Mouse (Mus musculus) heart, embryonic 13.5 days (tissue): Measurements from ENCODE around the gene Copg1. TPM values are rescaled to one million over a fixed set of nuclear protein-coding genes. Genes with fewer than 3 reads are reported as not detected.

ENCODE experiments used
- polyA plus RNA-seq: library from polyadenylated mRNA; unstranded; fragments of >200 nt; fragmentation: Nextera tagmentation; extraction: Ambion mirVana; gene quantifications from 2 replicates; pipeline ENCODE4 v1.2.1, GENCODE M21; 2015

The Copg1 gene
- polyA plus RNA-seq, 1 experiment from 2014 or later: 120 TPM

Other genes with a start within 250 kb of the Copg1 start
- 8.4 and 8.7 TPM in 2 replicates for gene Aplf, start 215.6 kb upstream of the Copg1 start, polyA plus RNA-seq
- gene Efcc1, start 156.9 kb upstream of the Copg1 start, polyA plus RNA-seq: 0.43 and 0.52 TPM in 2 replicates
- 5.1 and 7.2 TPM in 2 replicates for gene Gp9, start 109.7 kb upstream of the Copg1 start, polyA plus RNA-seq
- 6.6 and 7.5 TPM in 2 replicates for gene Rab43, start 75.7 kb upstream of the Copg1 start, polyA plus RNA-seq
- 2.1 TPM in 2 replicates for gene Gm45140, start 52.0 kb upstream of the Copg1 start, polyA plus RNA-seq
- gene Isy1, start 49.0 kb upstream of the Copg1 start, polyA plus RNA-seq: 22.1 and 25.4 TPM in 2 replicates
- 722 and 777 TPM in 2 replicates for gene Cnbp, start 36.7 kb upstream of the Copg1 start, polyA plus RNA-seq
- gene Hmces, start 26.1 kb downstream of the Copg1 start, polyA plus RNA-seq: 26.5 and 28.4 TPM in 2 replicates
- gene H1fx, start 93.8 kb downstream of the Copg1 start, polyA plus RNA-seq: 7.5 and 7.9 TPM in 2 replicates
- gene Rab7, start 157.5 kb downstream of the Copg1 start, polyA plus RNA-seq: 195 and 206 TPM in 2 replicates
- 207 and 217 TPM in 2 replicates for gene Rpn1, start 196.7 kb downstream of the Copg1 start, polyA plus RNA-seq